Mouse (Mus musculus): ENCODE data around the gene Irf2. TPM values are rescaled to one million over a fixed set of nuclear protein-coding genes. Genes with fewer than 3 reads are reported as not detected.
A peak's percentile ranks its signal among the peaks of the same experiment; 100 is the strongest.

Gene Irf2
- total RNA-seq, 2 experiments from 2014 or later: 67.9 to 76.9 TPM

GRCm38 (mm10) chr8:46843855-46844254 lies 104.3 kb downstream of the Irf2 start:
- no peak for DNase-seq

- no peak for DNase-seq
Observed at GRCm38 (mm10) chr8:46844371-46844973, 104.9 kb downstream of the Irf2 start.

- DNase-seq: peak; percentile 47 to 64
Observed at GRCm38 (mm10) chr8:46844974-46845774, 105.6 kb downstream of the Irf2 start.

- DNase-seq: no peak
Observed at GRCm38 (mm10) chr8:46845891-46846290, 106.4 kb downstream of the Irf2 start.

GRCm38 (mm10) chr8:46846893-46847292 lies 107.4 kb downstream of the Irf2 start:
- no peak for DNase-seq

- no peak for DNase-seq
Observed at GRCm38 (mm10) chr8:46848011-46848641, 108.6 kb downstream of the Irf2 start.

GRCm38 (mm10) chr8:46848931-46849330 lies 109.4 kb downstream of the Irf2 start:
- no peak for DNase-seq

GRCm38 (mm10) chr8:46849458-46849857 lies 109.9 kb downstream of the Irf2 start:
- no peak for DNase-seq

GRCm38 (mm10) chr8:46850258-46850897 lies 110.8 kb downstream of the Irf2 start:
- peak in 1 of 2 experiments; percentile 29 for DNase-seq

GRCm38 (mm10) chr8:46851560-46851959 lies 112.0 kb downstream of the Irf2 start:
- no peak for DNase-seq

GRCm38 (mm10) chr8:46852377-46852776 lies 112.8 kb downstream of the Irf2 start:
- no peak for DNase-seq

GRCm38 (mm10) chr8:46859164-46859846 lies 119.8 kb downstream of the Irf2 start:
- no peak for DNase-seq

GRCm38 (mm10) chr8:46859847-46860167 lies 120.3 kb downstream of the Irf2 start:
- DNase-seq: no peak

GRCm38 (mm10) chr8:46862508-46862907 lies 123.0 kb downstream of the Irf2 start:
- no peak for DNase-seq

GRCm38 (mm10) chr8:46865428-46865827 lies 125.9 kb downstream of the Irf2 start:
- no peak for DNase-seq

GRCm38 (mm10) chr8:46867440-46867839 lies 127.9 kb downstream of the Irf2 start:
- no peak for DNase-seq

- DNase-seq: peak; percentile 70 to 73
Observed at GRCm38 (mm10) chr8:46868346-46869065, 129.0 kb downstream of the Irf2 start.

GRCm38 (mm10) chr8:46869521-46869925 lies 130.0 kb downstream of the Irf2 start:
- DNase-seq: no peak

- no peak for DNase-seq
Observed at GRCm38 (mm10) chr8:46871086-46871485, 131.6 kb downstream of the Irf2 start.

GRCm38 (mm10) chr8:46875615-46876293 lies 136.2 kb downstream of the Irf2 start:
- peak in 1 of 2 experiments; percentile 11 for DNase-seq

GRCm38 (mm10) chr8:46881348-46881747 lies 141.8 kb downstream of the Irf2 start:
- no peak for DNase-seq

All from adrenal gland, postnatal 36 days (tissue).